Mouse (Mus musculus): ENCODE results near the gene Grm8. TPM values are rescaled to one million over a fixed set of nuclear protein-coding genes. Genes with fewer than 3 reads are reported as not detected.

Grm8 gene
- polyA plus RNA-seq, 1 experiment from 2014 or later, result 0.09 TPM

GRCm38 (mm10) chr6:27812789-27813188 lies 322.2 kb downstream of the Grm8 start:
- Histone ChIP-seq H3K4me2 (replicated peaks; ENCODE audit: low read depth, low read length) (no peak overlapping the region), H3K9me3 (ENCODE audit: low read length) (no peaks in the 10 kb centered on the region), H3K9ac (replicated peaks; ENCODE audit: low read length) (no peak overlapping the region), H3K27me3 (ENCODE audit: insufficient read depth, low read length) (no peaks in the 10 kb centered on the region), H3K36me3 (ENCODE audit: insufficient read depth, low read length) (no peaks in the 10 kb centered on the region), H3K4me3 (ENCODE audit: low read length) (no peak overlapping the region), H3K4me1 (ENCODE audit: insufficient read depth, low read length) (no peaks in the 10 kb centered on the region), H3K27ac (ENCODE audit: low read length) (no peak overlapping the region)
- WGBS, result 71% methylated on average over 5 of the region's 5 CpGs
- no peak for ATAC-seq (ENCODE audit: low FRiP score, low TSS enrichment)

GRCm38 (mm10) chr6:27809996-27810395 lies 325.0 kb downstream of the Grm8 start:
- whole genome bisulfite sequencing, result 94% methylated on average over 6 of the region's 6 CpGs
- Histone ChIP-seq H3K9ac (replicated peaks; ENCODE audit: low read length) (no peak overlapping the region), H3K9me3 (ENCODE audit: low read length) (no peaks in the 10 kb centered on the region)

GRCm38 (mm10) chr6:27806741-27807140 lies 328.2 kb downstream of the Grm8 start:
- no peak overlapping the region for H3K9ac ChIP-seq (replicated peaks; ENCODE audit: low read length)
- no peaks in the 10 kb centered on the region for H3K27me3 ChIP-seq (ENCODE audit: insufficient read depth, low read length)
- H3K4me2 ChIP-seq (replicated peaks; ENCODE audit: low read depth, low read length), result no peak overlapping the region
- H3K4me3 ChIP-seq (ENCODE audit: low read length), result no peak overlapping the region
- H3K27ac ChIP-seq (ENCODE audit: low read length), result no peak overlapping the region
- no peak for ATAC-seq (ENCODE audit: low FRiP score, low TSS enrichment)
- no peaks in the 10 kb centered on the region for H3K9me3 ChIP-seq (ENCODE audit: low read length)
- no peaks in the 10 kb centered on the region for H3K36me3 ChIP-seq (ENCODE audit: insufficient read depth, low read length)
- no peaks in the 10 kb centered on the region for H3K4me1 ChIP-seq (ENCODE audit: insufficient read depth, low read length)

More at GRCm38 (mm10) chr6:27809996-27810395, 325.0 kb downstream of the Grm8 start:
- Histone ChIP-seq H3K27me3 (ENCODE audit: insufficient read depth, low read length) (no peaks in the 10 kb centered on the region), H3K4me3 (ENCODE audit: low read length) (no peak overlapping the region), H3K27ac (ENCODE audit: low read length) (no peak overlapping the region), H3K36me3 (ENCODE audit: insufficient read depth, low read length) (no peaks in the 10 kb centered on the region), H3K4me2 (replicated peaks; ENCODE audit: low read depth, low read length) (no peak overlapping the region), H3K4me1 (ENCODE audit: insufficient read depth, low read length) (no peaks in the 10 kb centered on the region)
- ATAC-seq (ENCODE audit: low FRiP score, low TSS enrichment), result no peak

GRCm38 (mm10) chr6:27800881-27801572 lies 334.0 kb downstream of the Grm8 start:
- Histone ChIP-seq H3K4me1 (ENCODE audit: insufficient read depth, low read length) (no peaks in the 10 kb centered on the region), H3K27ac (ENCODE audit: low read length) (no peak overlapping the region), H3K9ac (replicated peaks; ENCODE audit: low read length) (no peak overlapping the region), H3K4me3 (ENCODE audit: low read length) (no peak overlapping the region), H3K4me2 (replicated peaks; ENCODE audit: low read depth, low read length) (no peak overlapping the region), H3K27me3 (ENCODE audit: insufficient read depth, low read length) (no peaks in the 10 kb centered on the region), H3K36me3 (ENCODE audit: insufficient read depth, low read length) (no peaks in the 10 kb centered on the region), H3K9me3 (ENCODE audit: low read length) (no peaks in the 10 kb centered on the region)
- no peak for ATAC-seq (ENCODE audit: low FRiP score, low TSS enrichment)
- WGBS, result 58% methylated on average over 6 of the region's 6 CpGs

GRCm38 (mm10) chr6:27798735-27799134 lies 336.2 kb downstream of the Grm8 start:
- Histone ChIP-seq H3K4me2 (replicated peaks; ENCODE audit: low read depth, low read length) (no peak overlapping the region), H3K9me3 (ENCODE audit: low read length) (no peaks in the 10 kb centered on the region), H3K4me1 (ENCODE audit: insufficient read depth, low read length) (no peaks in the 10 kb centered on the region), H3K27ac (ENCODE audit: low read length) (no peak overlapping the region), H3K36me3 (ENCODE audit: insufficient read depth, low read length) (no peaks in the 10 kb centered on the region), H3K9ac (replicated peaks; ENCODE audit: low read length) (no peak overlapping the region), H3K4me3 (ENCODE audit: low read length) (no peak overlapping the region), H3K27me3 (ENCODE audit: insufficient read depth, low read length) (no peaks in the 10 kb centered on the region)
- no peak for ATAC-seq (ENCODE audit: low FRiP score, low TSS enrichment)
- 94% methylated on average over 3 of the region's 3 CpGs for WGBS

- Histone ChIP-seq H3K9me3 (ENCODE audit: low read length) (no peaks in the 10 kb centered on the region), H3K27ac (ENCODE audit: low read length) (no peak overlapping the region), H3K27me3 (ENCODE audit: insufficient read depth, low read length) (no peaks in the 10 kb centered on the region), H3K36me3 (ENCODE audit: insufficient read depth, low read length) (no peaks in the 10 kb centered on the region), H3K4me2 (replicated peaks; ENCODE audit: low read depth, low read length) (no peak overlapping the region), H3K4me1 (ENCODE audit: insufficient read depth, low read length) (no peaks in the 10 kb centered on the region), H3K9ac (replicated peaks; ENCODE audit: low read length) (no peak overlapping the region), H3K4me3 (ENCODE audit: low read length) (no peak overlapping the region)
- ATAC-seq (ENCODE audit: low FRiP score, low TSS enrichment), result no peak
- WGBS, result 90% methylated on average over 3 of the region's 3 CpGs
Observed at GRCm38 (mm10) chr6:27789566-27789965, 345.4 kb downstream of the Grm8 start.

- Histone ChIP-seq H3K4me3 (ENCODE audit: low read length) (no peak overlapping the region), H3K9ac (replicated peaks; ENCODE audit: low read length) (no peak overlapping the region), H3K27ac (ENCODE audit: low read length) (no peak overlapping the region), H3K27me3 (ENCODE audit: insufficient read depth, low read length) (no peaks in the 10 kb centered on the region), H3K4me1 (ENCODE audit: insufficient read depth, low read length) (no peaks in the 10 kb centered on the region), H3K36me3 (ENCODE audit: insufficient read depth, low read length) (no peaks in the 10 kb centered on the region), H3K4me2 (replicated peaks; ENCODE audit: low read depth, low read length) (no peak overlapping the region), H3K9me3 (ENCODE audit: low read length) (no peaks in the 10 kb centered on the region)
- WGBS, result 86% methylated on average over 4 of the region's 4 CpGs
- ATAC-seq (ENCODE audit: low FRiP score, low TSS enrichment), result no peak
Observed at GRCm38 (mm10) chr6:27789151-27789550, 345.8 kb downstream of the Grm8 start.

GRCm38 (mm10) chr6:27782251-27782650 lies 352.7 kb downstream of the Grm8 start:
- H3K9ac ChIP-seq (replicated peaks; ENCODE audit: low read length), result no peak overlapping the region
- H3K4me3 ChIP-seq (ENCODE audit: low read length), result no peak overlapping the region
- H3K4me1 ChIP-seq (ENCODE audit: insufficient read depth, low read length), result no peaks in the 10 kb centered on the region
- WGBS, result 78% methylated on average over 1 of the region's 1 CpGs
- no peaks in the 10 kb centered on the region for H3K36me3 ChIP-seq (ENCODE audit: insufficient read depth, low read length)
- H3K9me3 ChIP-seq (ENCODE audit: low read length), result no peaks in the 10 kb centered on the region
- H3K27ac ChIP-seq (ENCODE audit: low read length), result no peak overlapping the region
- H3K4me2 ChIP-seq (replicated peaks; ENCODE audit: low read depth, low read length), result no peak overlapping the region
- ATAC-seq (ENCODE audit: low FRiP score, low TSS enrichment), result no peak
- no peaks in the 10 kb centered on the region for H3K27me3 ChIP-seq (ENCODE audit: insufficient read depth, low read length)

- no peak for ATAC-seq (ENCODE audit: low FRiP score, low TSS enrichment)
- 86% methylated on average over 3 of the region's 3 CpGs for WGBS
- no peaks in the 10 kb centered on the region for H3K9me3 ChIP-seq (ENCODE audit: low read length)
- no peaks in the 10 kb centered on the region for H3K4me1 ChIP-seq (ENCODE audit: insufficient read depth, low read length)
- H3K4me3 ChIP-seq (ENCODE audit: low read length), result no peak overlapping the region
- no peak overlapping the region for H3K27ac ChIP-seq (ENCODE audit: low read length)
- no peak overlapping the region for H3K4me2 ChIP-seq (replicated peaks; ENCODE audit: low read depth, low read length)
- H3K36me3 ChIP-seq (ENCODE audit: insufficient read depth, low read length), result no peaks in the 10 kb centered on the region
- no peaks in the 10 kb centered on the region for H3K27me3 ChIP-seq (ENCODE audit: insufficient read depth, low read length)
- H3K9ac ChIP-seq (replicated peaks; ENCODE audit: low read length), result no peak overlapping the region
Observed at GRCm38 (mm10) chr6:27781371-27781770, 353.6 kb downstream of the Grm8 start.

- Histone ChIP-seq H3K4me3 (ENCODE audit: low read length) (no peak overlapping the region), H3K4me2 (replicated peaks; ENCODE audit: low read depth, low read length) (no peak overlapping the region), H3K36me3 (ENCODE audit: insufficient read depth, low read length) (no peaks in the 10 kb centered on the region), H3K9me3 (ENCODE audit: low read length) (no peaks in the 10 kb centered on the region), H3K27me3 (ENCODE audit: insufficient read depth, low read length) (no peaks in the 10 kb centered on the region), H3K27ac (ENCODE audit: low read length) (no peak overlapping the region), H3K9ac (replicated peaks; ENCODE audit: low read length) (no peak overlapping the region), H3K4me1 (ENCODE audit: insufficient read depth, low read length) (no peaks in the 10 kb centered on the region)
- 75% methylated on average over 4 of the region's 4 CpGs for WGBS
- ATAC-seq (ENCODE audit: low FRiP score, low TSS enrichment), result no peak
Observed at GRCm38 (mm10) chr6:27775646-27776271, 359.2 kb downstream of the Grm8 start.
